Mouse (Mus musculus): Measurements from ENCODE around the gene Armcx4.
"Not testable (repeated sequence)": the region's sequence is repeated elsewhere in the genome, so short reads cannot be mapped to it uniquely, and the experiment has no call there.

Armcx4 gene

GRCm38 (mm10) chrX:134686267-134686666 is at the start of gene Armcx4:
Gene Armcx4 (plus strand): TSS chrX:134686519.
- DNase-seq (ENCODE audit: low spot score), result peak; percentile 22

- DNase-seq (ENCODE audit: low spot score), result no peak
Observed at GRCm38 (mm10) chrX:134641000-134641760, 45.1 kb upstream of the Armcx4 start.

GRCm38 (mm10) chrX:134646338-134646737 is 40.0 kb upstream of the Armcx4 start:
- no peak for DNase-seq (ENCODE audit: low spot score)

- no peak for DNase-seq (ENCODE audit: low spot score)
Observed at GRCm38 (mm10) chrX:134647421-134647820, 38.9 kb upstream of the Armcx4 start.

GRCm38 (mm10) chrX:134648031-134648692 is 38.2 kb upstream of the Armcx4 start:
- peak; percentile 74 for DNase-seq (ENCODE audit: low spot score)

GRCm38 (mm10) chrX:134652061-134652460 is 34.3 kb upstream of the Armcx4 start:
- no peak for DNase-seq (ENCODE audit: low spot score)

GRCm38 (mm10) chrX:134661586-134661985 is 24.7 kb upstream of the Armcx4 start:
- peak; percentile 23 for DNase-seq (ENCODE audit: low spot score)

GRCm38 (mm10) chrX:134675022-134675421 is 11.3 kb upstream of the Armcx4 start:
- no peak for DNase-seq (ENCODE audit: low spot score)

GRCm38 (mm10) chrX:134675959-134676358 is 10.4 kb upstream of the Armcx4 start:
- DNase-seq (ENCODE audit: low spot score), result no peak

GRCm38 (mm10) chrX:134684936-134685335 is 1.4 kb upstream of the Armcx4 start:
- no peak for DNase-seq (ENCODE audit: low spot score)

GRCm38 (mm10) chrX:134686739-134687171 is 436 bp downstream of the Armcx4 start:
- peak; percentile 4 for DNase-seq (ENCODE audit: low spot score)

- DNase-seq (ENCODE audit: low spot score), result no peak
Observed at GRCm38 (mm10) chrX:134689676-134690075, 3.4 kb downstream of the Armcx4 start.

- DNase-seq (ENCODE audit: low spot score), result no peak
Observed at GRCm38 (mm10) chrX:134690871-134691539, 4.7 kb downstream of the Armcx4 start.

- no peak for DNase-seq (ENCODE audit: low spot score)
Observed at GRCm38 (mm10) chrX:134691540-134691935, 5.2 kb downstream of the Armcx4 start.

- DNase-seq (ENCODE audit: low spot score), result no peak
Observed at GRCm38 (mm10) chrX:134716863-134717262, 30.5 kb downstream of the Armcx4 start.

GRCm38 (mm10) chrX:134717752-134718308 is 31.5 kb downstream of the Armcx4 start, which contains the start of gene Armcx1:
Gene Armcx1 (plus strand): TSS chrX:134717963.
- peak; percentile 51 for DNase-seq (ENCODE audit: low spot score)

GRCm38 (mm10) chrX:134718524-134718923 is 32.2 kb downstream of the Armcx4 start:
- peak; percentile 48 for DNase-seq (ENCODE audit: low spot score)

- not testable (repeated sequence) for DNase-seq (ENCODE audit: low spot score)
Observed at GRCm38 (mm10) chrX:134723762-134724161, 37.4 kb downstream of the Armcx4 start.

- peak; percentile 4 for DNase-seq (ENCODE audit: low spot score)
Observed at GRCm38 (mm10) chrX:134729778-134730177, 43.5 kb downstream of the Armcx4 start.

GRCm38 (mm10) chrX:134737796-134738195 is 51.5 kb downstream of the Armcx4 start:
- DNase-seq (ENCODE audit: low spot score), result no peak

GRCm38 (mm10) chrX:134739160-134739559 is 52.8 kb downstream of the Armcx4 start:
- no peak for DNase-seq (ENCODE audit: low spot score)

GRCm38 (mm10) chrX:134741862-134742261 is 55.5 kb downstream of the Armcx4 start:
- no peak for DNase-seq (ENCODE audit: low spot score)
